Mouse (Mus musculus): Measurements from ENCODE around the gene Ciao1.
A peak's percentile ranks its signal among the peaks of the same experiment; 100 is the strongest.
"Not testable (repeated sequence)": the region's sequence is repeated elsewhere in the genome, so short reads cannot be mapped to it uniquely, and the experiment has no call there.

Gene Ciao1

DNA sequence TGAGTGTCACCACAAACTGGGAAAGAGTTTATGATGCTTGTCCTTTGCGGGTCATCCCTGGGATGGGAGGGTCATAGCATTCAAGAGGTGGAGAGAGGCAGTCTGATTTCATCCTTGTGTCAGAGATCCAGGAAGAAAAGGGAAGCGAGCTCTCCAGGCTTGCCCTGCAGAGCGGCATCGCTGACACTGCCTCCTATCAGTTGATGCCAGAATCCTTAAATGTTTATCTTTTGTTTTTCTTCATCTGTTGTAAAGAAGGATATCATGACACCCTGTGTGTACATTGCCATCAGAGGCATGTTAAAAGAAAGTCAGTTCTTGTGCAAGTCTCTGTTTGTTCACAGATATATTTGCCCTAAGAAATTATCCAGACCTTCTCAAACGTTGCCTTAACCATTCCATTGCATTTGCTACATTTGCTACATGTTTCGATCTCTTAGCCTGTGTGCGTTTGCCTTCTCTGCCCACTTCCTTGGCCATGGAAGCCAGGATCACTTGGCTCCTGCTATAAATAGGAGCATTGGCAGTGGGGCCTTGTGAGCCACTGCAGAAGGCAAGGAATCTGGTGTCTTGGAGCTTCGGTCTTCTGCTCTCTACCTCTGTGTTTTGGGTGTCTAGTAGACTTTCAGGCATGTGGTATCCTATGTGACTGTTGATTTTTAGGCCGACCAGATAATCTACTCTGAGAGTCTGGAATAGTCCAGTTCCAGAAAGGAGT, 2.8 kb upstream of the Ciao1 start:
- no peak for DNase-seq (ENCODE audit: low spot score)

DNA sequence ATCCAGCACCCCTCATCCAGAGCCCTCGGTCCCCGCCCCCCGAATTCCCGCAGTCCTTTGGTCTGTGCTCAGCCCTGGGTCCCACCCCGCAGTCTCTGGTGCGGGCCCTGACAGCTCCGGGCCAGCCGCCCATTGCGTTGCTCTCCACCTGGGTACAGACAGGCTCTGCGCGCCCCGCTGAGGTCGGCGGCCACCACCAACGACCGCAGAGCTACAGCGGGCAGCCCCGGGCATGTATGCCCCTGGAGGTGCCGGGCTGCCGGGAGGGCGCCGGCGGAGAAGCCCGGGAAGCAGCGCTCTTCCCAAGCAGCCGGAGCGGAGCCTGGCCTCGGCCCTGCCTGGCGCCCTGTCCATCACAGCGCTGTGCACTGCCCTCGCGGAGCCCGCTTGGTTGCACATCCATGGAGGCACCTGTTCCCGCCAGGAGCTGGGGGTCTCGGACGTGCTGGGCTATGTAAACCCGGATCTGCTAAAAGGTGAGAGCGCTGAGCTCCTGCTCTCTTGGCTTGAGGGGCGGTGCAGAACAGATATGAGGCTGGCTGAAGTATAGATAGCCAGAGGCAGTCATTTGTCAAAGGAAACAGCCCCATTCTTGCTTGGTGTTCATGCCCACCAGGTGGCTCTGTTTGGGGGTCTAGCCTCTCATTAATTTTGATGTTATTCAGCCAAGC, 853 bp upstream of the Ciao1 start:
- DNase-seq (ENCODE audit: low spot score), result peak; percentile 23

DNA sequence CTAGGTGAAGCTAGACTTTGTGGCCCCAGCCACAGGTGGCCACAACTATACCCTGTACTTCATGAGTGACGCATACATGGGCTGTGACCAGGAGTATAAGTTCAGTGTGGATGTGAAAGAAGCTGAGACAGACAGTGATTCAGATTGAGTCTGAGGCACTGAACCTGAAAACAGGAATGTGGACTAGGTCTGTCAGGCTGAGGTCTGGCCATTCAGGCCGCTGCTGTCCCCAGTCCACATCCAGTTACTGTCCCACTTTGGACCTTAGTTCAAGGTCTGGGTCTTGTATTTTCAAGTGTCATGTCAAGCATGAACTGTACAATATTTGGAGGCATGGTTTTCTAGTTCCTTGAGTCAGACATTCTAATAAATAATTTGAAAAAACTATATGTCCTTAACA, 7.6 kb downstream of the Ciao1 start:
- DNase-seq (ENCODE audit: low spot score), result no peak

DNA sequence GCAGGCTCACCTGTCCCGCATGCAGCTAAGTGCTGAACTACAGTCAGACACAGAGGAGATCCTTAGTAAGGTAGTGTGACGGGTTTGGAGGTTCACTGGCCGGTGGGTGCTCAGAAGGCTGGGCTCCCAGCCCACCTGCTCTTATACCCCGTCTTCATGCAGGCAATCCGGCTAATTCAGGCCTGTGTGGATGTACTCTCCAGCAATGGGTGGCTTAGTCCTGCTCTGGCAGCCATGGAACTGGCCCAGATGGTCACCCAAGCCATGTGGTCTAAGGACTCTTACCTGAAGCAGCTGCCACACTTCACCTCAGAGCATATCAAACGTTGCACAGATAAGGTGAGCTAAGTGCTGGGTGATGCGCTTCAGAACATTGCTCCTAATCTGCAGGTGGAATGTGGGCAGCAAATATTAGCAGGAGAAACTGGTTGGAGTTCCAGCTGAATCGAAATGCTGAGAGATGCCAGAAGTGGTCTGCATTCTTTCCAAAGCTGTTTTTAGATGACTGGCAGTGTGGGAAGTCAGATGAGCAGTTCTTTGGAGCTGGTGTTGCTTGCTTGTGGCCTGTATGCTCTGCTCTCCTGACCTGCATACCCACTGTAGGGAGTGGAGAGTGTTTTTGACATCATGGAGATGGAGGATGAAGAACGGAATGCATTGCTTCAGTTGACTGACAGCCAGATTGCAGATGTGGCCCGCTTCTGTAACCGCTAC, 9.6 kb downstream of the Ciao1 start:
- DNase-seq (ENCODE audit: low spot score), result no peak

DNA sequence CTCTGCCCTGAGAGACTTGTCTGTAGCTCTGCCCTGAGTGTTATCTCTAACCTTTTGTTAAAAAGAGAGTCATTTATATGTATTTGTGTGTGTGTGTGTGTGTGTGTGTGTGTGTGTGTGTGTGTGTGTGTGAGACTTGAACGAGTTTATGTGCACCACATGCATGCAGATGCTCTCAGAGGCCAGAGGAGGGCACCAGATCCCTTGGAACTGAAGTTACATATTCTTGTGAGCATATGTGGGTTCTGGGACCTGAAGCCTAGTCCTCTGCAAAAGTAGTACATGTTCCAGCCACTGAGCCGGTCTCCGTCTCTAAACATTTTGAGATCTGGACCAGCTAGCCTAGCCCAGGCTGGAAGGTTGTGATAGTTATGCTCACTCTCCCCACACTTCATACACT, 22.4 kb downstream of the Ciao1 start:
- DNase-seq (ENCODE audit: low spot score), result no peak

DNA sequence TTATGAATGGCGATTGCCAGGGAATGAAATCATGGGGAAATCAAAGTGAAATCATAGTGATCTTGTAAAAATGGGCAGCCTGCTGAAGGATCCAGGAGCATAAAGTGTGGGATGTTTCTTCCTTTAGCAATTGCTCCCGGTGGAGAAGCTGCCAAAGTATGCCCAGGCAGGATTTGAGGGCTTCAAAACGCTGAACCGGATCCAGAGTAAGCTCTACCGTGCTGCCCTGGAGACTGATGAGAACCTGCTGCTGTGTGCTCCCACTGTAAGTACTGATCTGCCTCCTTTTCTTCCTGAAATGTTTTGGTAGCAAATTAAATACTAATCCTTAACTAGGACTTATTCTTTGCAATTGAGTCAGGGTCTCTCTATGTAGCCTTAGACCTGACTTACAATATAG, 29.9 kb downstream of the Ciao1 start:
- no peak for DNase-seq (ENCODE audit: low spot score)

DNA sequence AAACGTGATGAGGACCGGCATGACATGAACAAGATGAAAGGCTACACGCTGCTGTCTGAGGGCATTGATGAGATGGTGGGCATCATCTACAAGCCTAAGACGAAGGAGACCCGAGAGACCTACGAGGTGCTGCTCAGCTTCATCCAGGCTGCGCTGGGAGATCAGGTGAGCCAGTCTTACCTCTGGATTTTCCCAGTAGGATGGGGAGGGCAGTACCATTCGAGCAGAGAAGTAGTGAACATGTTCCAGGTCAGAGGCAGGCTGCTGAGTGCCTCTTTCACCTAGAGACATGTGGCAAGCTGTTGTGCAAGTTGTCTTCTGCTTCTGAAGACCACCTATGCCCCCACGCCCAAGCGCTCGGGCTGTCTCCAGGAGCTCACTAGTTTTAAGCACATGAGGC, 36.9 kb downstream of the Ciao1 start:
- no peak for DNase-seq (ENCODE audit: low spot score)

DNA sequence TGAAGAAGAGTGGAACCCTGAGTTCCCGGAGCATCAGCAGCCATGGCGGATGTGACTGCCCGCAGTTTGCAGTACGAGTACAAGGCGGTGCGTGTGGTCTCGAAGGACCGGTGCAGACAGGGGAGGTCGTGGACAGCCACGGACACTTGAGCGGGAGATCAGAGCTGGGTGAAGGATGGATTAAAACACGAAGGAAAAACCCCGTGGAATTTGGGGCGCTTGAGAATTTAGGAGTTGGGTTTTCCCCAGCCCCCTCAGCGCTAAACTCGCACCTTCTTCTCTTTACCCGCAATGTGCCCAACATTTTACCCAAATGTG, 39.2 kb downstream of the Ciao1 start:
- DNase-seq (ENCODE audit: low spot score), result no peak

DNA sequence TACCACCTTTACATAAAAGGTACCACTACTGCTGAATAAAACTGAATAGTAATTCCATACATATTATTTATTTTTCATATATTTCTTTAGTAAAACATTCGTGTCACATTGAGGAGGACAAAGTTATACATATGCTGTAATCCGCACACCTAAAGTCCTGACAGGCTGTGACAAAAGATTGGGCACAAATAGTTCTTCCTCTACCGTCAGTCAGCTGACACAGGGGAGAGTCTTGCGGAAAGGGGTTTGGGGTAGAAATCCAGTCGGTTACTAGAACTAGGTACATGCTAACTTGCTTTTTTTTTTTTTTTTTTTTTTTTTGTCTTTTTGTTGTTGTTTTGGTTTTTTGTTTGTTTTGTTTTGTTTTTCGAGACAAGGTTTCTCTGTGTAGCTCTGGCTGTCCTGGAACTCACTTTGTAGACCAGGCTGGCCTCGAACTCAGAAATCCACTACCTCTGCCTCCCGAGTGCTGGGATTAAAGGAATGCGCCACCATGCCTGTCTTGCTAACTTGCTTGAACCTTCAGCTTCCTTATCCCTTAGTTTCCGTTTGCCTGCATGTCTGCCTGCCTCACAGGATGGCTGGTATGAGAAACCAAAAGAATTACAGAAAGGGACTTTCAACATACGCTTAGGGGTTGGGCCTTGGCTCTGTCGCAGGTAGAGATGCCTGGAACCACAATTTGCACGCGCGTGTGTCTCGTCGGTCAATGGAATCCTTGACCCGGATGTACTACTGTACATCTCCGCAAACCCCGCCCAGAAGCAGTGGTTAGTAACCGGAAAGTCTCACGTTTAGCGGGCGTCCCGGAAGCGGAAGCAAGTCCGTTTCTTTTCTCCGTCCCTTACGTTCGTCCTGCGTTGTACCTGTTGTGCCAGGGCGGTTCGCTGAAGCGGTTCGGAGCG, 39.8 kb downstream of the Ciao1 start, which contains the start of the genes 1810024B03Rik and Snrnp200:
TSS of gene 1810024B03Rik (minus strand) at position 734 of the 905 bp plus-strand sequence.
TSS of gene Snrnp200 (plus strand) at position 840 of the 905 bp plus-strand sequence.
- peak; percentile 88 for DNase-seq (ENCODE audit: low spot score)

DNA sequence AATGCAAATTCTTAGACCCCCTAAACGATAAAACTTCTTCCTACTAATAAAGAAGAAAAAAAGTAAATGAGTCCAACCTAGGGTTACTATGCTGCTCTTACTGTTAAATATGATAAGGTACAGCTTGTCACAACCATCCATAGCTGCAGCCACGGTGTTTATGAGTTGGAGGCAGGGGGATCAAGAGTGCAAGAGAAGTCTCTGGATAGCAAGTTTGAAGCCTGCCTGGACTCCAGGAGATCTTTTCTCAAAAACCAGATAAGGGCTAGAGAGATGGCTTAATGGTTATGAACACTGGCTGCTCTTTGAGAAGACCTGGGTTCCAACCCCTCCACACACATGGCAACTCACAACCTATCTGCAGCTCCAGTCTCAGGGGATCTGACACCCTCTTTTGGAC, 40.7 kb downstream of the Ciao1 start:
- no peak for DNase-seq (ENCODE audit: low spot score)

DNA sequence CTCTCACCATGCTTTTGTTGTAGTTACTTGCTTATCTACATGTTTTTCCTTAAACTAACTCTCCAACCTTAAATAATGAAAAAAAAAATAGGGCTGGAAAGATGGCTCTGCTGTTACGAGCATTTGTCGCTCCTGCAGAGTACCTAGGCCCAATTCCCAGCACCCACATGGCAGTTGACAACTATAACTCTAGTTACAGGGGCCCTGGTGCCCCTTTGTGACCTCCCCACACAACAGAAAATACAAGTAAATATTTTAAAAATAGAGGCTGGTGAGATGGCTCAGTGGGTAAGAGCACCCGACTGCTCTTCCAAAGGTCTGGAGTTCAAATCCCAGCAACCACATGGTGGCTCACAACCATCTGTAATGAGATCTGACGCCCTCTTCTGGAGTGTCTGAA, 41.7 kb downstream of the Ciao1 start:
- not testable (repeated sequence) for DNase-seq (ENCODE audit: low spot score)

DNA sequence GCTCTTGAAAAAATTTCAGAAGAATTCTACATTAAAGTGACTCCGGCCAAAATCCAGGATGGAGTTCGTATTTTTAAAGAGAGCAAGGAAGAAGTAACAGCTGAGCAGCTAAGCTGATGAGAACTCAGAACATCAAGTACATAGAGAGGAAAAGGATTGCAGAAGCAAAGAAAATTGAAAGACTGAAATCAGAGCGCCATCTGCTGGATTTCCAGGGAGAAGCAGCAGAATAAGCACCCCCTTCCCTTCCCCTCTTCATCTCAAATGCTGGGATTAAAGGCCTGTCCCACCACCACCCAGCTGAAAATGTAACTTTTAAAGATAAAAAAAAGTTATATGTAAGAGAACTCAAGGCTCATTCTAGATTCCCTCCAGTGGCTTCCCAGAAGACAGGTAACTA, 42.7 kb downstream of the Ciao1 start:
- DNase-seq (ENCODE audit: low spot score), result peak; percentile 51
